Mouse (Mus musculus) urinary bladder, postnatal 14 days (tissue): Measurements from ENCODE around the gene Dok1.
A peak's percentile ranks its signal among the peaks of the same experiment; 100 is the strongest.

Experiments used
- DNase-seq: peaks from one replicate; pipeline ENCODE4 v3.0.0; 2021; ENCODE audit warnings: low spot score

Dok1 gene

GRCm38 (mm10) chr6:83049367-83049766, 16.1 kb upstream of the Dok1 start:
- DNase-seq: no peak

DNA sequence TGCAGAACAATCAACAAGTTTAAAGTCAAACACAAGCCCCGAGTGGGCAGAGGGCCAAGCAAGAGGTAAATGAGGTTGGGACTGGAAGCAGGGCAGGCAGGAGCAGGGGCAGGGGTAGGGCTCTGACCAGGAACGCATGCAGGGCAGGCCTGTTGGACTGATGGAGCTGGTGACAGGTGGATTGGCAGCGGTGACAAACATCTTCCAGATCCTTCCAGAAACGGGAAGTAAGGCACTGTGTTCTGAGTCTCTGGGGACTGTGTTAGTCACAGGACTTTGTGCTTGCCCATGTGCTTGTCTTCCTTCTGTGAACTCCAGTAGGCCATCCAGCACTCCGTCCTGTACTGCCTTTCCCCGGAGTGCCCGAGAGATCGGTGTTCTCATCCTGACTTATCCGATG, 11.5 kb upstream of the Dok1 start:
- DNase-seq: no peak

- DNase-seq: no peak
These were observed 10.7 kb upstream of the Dok1 start for GRCm38 (mm10) chr6:83043993-83044392.

- no peak for DNase-seq
These were observed 10.3 kb upstream of the Dok1 start for GRCm38 (mm10) chr6:83043561-83043960.

DNA sequence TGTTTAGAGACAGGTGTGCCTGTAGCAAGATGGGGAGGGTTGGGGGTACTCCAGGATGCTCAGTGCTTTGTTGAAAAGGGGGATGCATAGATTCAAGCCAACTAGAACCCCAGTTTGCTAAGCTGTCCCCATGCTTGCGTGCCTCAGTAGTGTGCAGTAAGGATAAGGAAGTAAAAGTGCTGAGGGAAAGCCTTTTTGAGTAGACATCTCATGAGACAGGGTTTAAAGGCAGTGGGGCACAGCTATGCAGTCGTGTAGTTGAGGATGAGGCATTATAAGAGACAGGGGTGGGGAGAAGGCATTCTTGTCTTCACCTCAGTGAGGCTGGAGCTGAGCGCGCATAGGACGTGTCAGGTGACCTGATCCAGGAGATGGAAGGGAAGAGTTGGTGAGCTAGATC, 7.3 kb upstream of the Dok1 start:
- DNase-seq: no peak

DNA sequence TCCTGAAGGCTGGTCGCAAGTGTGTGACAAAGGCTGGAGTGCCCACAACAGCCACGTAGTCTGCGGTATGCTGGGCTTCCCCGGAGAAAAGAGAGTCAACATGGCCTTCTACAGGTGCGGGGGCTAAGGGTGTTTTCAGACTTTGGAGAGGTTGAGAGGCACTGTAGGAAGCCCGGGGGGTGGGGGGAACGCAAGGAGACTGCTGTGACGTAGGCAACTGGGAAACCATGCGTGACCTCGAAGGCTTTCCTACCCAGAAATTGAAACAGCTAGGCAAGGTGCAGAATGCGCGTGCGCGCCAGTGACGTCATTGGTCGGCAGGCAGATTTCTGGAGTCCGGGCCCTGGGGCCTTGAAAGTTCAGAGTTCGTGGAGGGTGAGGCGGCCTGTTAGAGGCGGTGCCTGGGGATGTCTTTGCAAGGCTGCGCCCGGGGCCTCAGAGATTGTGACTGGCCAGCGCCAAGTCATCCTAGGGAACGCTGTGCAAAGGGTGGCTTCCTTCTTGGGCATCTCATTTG, 5.3 kb upstream of the Dok1 start:
- DNase-seq: peak; percentile 86

DNA sequence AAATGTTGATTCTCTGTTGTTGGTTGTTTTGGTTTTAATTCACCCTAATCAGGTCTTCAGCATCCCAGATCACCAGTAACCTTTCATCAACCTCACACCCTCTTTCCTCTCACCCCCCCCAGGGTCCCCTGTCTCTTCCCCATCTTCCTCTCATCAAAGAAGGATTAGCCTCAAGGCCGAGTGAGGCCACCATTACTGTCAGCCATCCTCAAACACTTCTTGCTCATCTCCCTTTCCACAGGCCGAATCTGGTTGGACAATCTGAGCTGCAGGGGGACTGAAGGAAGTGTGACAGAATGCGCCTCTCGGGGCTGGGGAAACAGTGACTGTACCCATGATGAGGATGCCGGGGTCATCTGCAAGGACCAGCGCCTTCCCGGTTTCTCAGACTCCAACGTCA, 3.9 kb upstream of the Dok1 start:
- DNase-seq: no peak

DNA sequence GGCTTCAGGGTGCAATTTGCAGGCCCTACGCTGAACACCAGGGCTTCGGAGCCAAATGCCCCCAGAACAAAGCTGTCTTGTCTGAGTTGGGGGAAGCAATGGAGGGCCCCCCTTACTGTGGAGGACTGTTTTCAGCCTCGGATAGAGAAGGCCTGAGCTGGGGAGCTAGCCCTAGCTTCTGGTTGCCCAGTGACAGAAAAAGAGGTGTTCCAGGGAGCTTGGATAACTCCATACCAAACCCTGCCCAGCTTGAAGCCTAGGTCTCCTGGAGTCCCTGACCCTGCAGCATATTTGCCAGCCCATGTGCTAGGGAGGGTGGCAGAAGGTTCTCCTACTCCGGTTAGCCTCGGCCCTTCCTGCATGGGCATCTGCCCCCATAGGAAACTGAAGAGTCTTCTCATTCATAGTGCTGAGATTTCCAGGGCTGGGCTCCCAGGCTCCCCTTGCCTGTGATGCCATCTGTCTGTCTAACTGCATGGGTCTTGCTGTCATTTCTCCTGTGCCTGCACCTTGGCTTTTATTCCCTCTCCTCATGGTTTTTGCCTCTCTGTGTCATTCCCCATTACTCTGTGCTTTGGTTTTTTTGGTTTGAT, 1.3 kb upstream of the Dok1 start:
- no peak for DNase-seq

- DNase-seq: peak; percentile 50
These were observed 491 bp downstream of the Dok1 start for GRCm38 (mm10) chr6:83032769-83033191.

DNA sequence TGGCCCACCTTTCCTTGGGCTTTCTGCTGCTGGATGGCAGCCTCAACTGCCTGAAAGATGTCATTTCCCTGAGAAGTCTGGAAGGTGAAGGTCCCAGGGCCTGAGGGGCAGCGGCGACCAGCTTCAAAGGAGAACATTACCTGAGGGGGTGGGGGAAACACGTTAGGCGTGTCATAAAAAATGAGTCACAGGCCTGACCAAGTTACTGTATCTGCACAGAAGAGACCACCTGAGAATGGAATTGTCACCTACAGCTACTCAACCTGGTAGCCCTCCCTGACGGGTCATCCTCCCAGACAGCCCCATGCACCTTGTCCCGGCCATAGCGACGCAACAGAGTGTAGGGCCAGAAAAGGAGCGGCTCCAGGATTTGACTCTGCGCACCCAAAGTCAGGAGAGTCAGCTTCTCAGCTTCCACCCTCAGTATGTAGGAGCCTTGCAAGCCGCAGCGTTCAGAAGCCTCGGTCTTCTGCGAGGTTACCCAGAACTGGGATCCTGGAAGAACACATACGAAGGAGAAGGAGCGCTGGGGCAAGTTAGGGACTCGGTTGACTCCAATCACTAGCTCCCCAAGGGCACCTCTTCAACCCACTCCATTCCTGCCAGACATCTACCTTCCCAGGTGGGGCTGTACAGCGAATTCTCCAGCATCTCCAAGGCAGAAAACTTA, 1.2 kb downstream of the Dok1 start:
- DNase-seq: no peak

DNA sequence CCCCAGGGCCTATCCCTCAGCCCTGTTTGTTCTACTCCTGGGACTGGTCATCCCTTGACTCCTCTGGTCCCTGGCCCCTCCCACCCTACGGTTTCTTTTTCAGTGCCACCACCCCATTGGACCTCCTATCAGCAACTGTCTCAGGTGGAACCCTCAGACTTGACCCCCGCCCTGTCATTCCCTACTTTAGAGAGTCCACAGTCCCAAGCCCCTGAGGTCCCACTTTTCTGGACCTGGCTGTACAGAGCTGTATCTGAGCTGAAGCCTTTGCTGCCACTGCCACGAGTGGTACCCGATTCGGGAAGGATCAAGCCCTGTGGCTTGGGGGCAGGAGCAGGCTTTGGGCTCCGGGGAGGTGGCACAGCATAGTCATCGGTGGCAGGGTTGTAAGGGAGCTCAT, 2.2 kb downstream of the Dok1 start:
- DNase-seq: no peak

- no peak for DNase-seq
These were observed 3.5 kb downstream of the Dok1 start for GRCm38 (mm10) chr6:83029777-83030176.

GRCm38 (mm10) chr6:83027706-83028105, 5.6 kb downstream of the Dok1 start:
- no peak for DNase-seq

DNA sequence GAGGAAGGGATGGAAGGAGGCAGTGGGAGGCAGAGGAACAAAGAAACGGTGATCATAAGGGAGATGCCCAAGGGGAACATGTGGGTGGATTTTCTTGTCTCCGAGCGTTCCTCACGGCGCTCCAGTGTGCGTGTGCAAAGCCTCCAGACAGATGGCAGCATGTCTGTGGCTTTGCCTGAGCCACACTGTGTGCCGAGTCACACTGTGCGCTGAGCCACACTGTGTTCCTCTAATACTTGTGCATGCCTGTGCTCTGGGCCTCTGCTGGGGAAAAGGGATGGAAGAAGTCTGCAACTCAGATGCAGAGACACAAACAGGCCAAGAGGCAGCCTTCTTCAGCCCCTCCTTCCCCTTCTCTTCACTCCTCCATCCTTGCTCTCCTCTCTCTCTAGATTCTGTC, 6.0 kb downstream of the Dok1 start:
- no peak for DNase-seq

GRCm38 (mm10) chr6:83025221-83025620, 8.1 kb downstream of the Dok1 start:
- no peak for DNase-seq

DNA sequence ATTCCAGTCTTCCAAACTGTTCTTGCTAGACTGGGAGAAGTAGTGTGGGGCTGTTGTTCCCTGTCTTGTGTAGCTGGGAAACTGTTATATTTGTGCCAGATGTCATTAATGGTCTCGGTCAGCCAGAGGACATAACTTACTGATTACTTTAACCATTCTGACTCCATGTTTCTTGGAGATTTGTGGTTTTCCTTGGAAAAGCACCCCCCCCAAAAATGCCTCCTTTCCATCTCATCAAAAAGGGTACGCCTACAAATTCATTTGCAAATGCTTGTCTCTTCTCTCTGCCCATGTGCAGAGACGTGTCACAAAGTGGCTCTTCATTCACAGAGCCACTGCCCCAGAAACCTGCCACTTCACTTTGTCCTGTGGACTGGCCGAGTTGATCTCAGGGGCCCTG, 8.8 kb downstream of the Dok1 start:
- no peak for DNase-seq

GRCm38 (mm10) chr6:83023786-83024185, 9.5 kb downstream of the Dok1 start:
- no peak for DNase-seq

GRCm38 (mm10) chr6:83023008-83023407, 10.3 kb downstream of the Dok1 start:
- DNase-seq: no peak

GRCm38 (mm10) chr6:83020836-83021593, 12.3 kb downstream of the Dok1 start:
- DNase-seq: no peak

DNA sequence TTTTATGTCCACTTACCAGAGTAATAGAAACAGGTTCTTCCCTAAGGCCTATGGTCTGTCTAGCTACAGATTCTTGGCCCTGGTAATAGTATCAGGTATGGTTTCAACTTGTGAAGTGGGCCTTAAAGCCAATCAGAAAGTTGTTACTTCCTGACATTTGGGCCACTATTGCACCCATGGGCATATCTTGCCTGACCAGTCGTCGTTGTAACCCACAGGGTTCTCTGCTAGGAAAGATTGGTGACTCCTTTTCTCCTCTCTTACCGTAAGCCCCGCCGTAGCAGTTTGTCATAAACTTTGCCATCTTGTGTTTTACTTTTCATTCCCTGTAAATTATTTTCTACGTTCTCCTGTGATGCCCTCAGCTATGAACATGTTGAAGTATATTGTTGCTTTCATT, 13.2 kb downstream of the Dok1 start:
- DNase-seq: no peak

DNA sequence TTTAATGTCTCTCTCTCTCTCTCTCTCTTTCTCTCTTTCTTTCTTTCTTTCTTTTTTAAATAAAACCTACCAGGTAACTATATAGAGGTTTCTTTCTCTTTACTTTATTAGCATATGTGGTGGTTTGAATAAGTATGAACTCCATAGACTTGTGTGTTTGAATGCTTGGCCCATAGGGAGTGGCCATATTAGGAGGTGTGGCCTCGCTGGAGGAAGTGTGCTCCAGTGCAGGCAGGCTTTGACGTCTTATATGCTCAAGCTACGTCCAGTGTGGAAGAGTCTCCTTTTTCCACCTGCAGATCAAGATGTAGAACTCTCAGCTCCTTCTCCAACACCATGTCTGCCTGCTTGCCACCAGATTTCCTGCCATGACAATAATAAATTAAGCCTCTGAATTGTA, 14.2 kb downstream of the Dok1 start:
- no peak for DNase-seq

- DNase-seq: peak; percentile 53
These were observed 16.1 kb downstream of the Dok1 start for GRCm38 (mm10) chr6:83017190-83017589.

DNA sequence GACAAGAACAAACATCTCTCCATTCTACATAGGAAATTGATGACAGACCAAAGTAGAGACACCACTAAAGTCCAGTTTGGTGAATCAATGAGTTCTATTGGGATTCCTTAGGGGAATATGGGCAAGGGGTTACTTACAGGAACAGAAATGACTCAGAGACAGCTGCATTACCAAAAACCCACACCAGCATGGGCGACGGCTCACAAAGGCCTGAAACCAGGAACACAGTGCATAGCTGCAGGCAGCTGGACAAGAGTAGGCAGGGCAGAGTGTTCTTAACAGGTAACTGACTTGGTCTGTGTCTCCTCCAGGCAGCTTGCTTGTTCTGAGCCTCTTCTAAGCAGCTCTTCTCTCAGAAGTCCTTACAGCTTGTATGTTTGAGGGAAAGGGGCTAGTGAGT, 17.5 kb downstream of the Dok1 start:
- DNase-seq: no peak
